8 mouse cellular contexts compared by ENCODE assay signal in genomic region chr2:105126279-105126678, GRCm38 (mm10). TPM values are rescaled to one million over a fixed set of nuclear protein-coding genes. Genes with fewer than 3 reads are reported as not detected.
DNase-seq lines count a peak whose midpoint lies in the region; ATAC-seq lines count a peak whose summit lies in the region.

Gene Wt1, plus strand, starts transcription at chr2:105126529.

- peaks cover 47% of the 10 kb centered on the region for H3K4me1 ChIP-seq in forebrain, embryonic 10.5 days
- H3K4me1 ChIP-seq in hindbrain, embryonic 13.5 days (replicated peaks) = peaks cover 23% of the 10 kb centered on the region

- peak within 1 kb of the TSS; percentile 38 for H3K4me3 ChIP-seq in forebrain, embryonic 10.5 days
- peak within 1 kb of the TSS; percentile 21 for H3K4me3 ChIP-seq in hindbrain, embryonic 13.5 days

- H3K27me3 ChIP-seq in forebrain, embryonic 10.5 days (ENCODE audit: poor library complexity, severe bottlenecking) = peaks cover 100% of the 10 kb centered on the region
- H3K27me3 ChIP-seq in hindbrain, embryonic 13.5 days = peaks cover 96% of the 10 kb centered on the region

- no peak within 1 kb of the TSS for H3K27ac ChIP-seq in forebrain, embryonic 10.5 days
- H3K27ac ChIP-seq in hindbrain, embryonic 13.5 days = no peak within 1 kb of the TSS

- H3K4me2 ChIP-seq in hindbrain, embryonic 13.5 days = peak within 1 kb of the TSS; percentile 32

- peak; percentile 33; the same call in 1 of the 2 replicates for ATAC-seq in hindbrain, embryonic 13.5 days (ENCODE audit: low FRiP score)

- peak; percentile 49 for DNase-seq in adrenal gland, postnatal 10 days
- no peak for DNase-seq in adrenal gland, adult 18-20 months (ENCODE audit: low spot score in 2 of 2)
- DNase-seq in forebrain, embryonic 10.5 days (ENCODE audit: extremely low spot score, low spot score) = peak; percentile 67
- peak; percentile 47 for DNase-seq in liver
- DNase-seq in ovary, postnatal 14 days (ENCODE audit: low spot score) = peak; percentile 71
- DNase-seq in cerebellum, postnatal 25 days = no peak
- no peak for DNase-seq in cerebellum, adult 11-12 months

- H3K9ac ChIP-seq in hindbrain, embryonic 13.5 days = no peak within 1 kb of the TSS

- no peaks in the 10 kb centered on the region for H3K36me3 ChIP-seq in forebrain, embryonic 10.5 days (replicated peaks)
- no peaks in the 10 kb centered on the region for H3K36me3 ChIP-seq in hindbrain, embryonic 13.5 days

- H3K9me3 ChIP-seq in forebrain, embryonic 10.5 days = no peaks in the 10 kb centered on the region
- no peaks in the 10 kb centered on the region for H3K9me3 ChIP-seq in hindbrain, embryonic 13.5 days

- WGBS in forebrain, embryonic 10.5 days = under 1% methylated on average over 25 of the region's 25 CpGs
- WGBS in hindbrain, embryonic 13.5 days = 1% methylated on average over 21 of the region's 25 CpGs

RNA-seq across cellular contexts. Expression of gene Wt1, which starts in this region (rescaled TPM):
- total RNA-seq in adrenal gland, postnatal 10 days (2021) = 1 to 10 TPM; 2.8 to 5.1 TPM
- total RNA-seq in adrenal gland, adult 18-20 months (2021) = 1 to 10 TPM; 1.8 to 3.3 TPM
- polyA plus RNA-seq in forebrain, embryonic 10.5 days (2016; fragmentation: Nextera tagmentation; extraction: Ambion mirVana) = 0.12 and 0.21 TPM in 2 replicates
- polyA plus RNA-seq in hindbrain, embryonic 13.5 days (2015; fragmentation: Nextera tagmentation; extraction: Ambion mirVana) = 0.61 and 0.82 TPM in 2 replicates

Comparison
In these comparisons a context has a peak if more than half of its experiments do, and no peak if none do; other contexts are left out.
1. DNase-seq: peak in adrenal gland, postnatal 10 days (single experiment), liver (single experiment) and ovary, postnatal 14 days (single experiment); none in adrenal gland, adult 18-20 months (0 of 2), cerebellum, postnatal 25 days (0 of 2) and cerebellum, adult 11-12 months (single experiment).
2. Peak in DNase-seq and H3K4me3 ChIP-seq in forebrain, embryonic 10.5 days; RNA of the gene not detected or under 1 TPM.
3. Peak in ATAC-seq, H3K4me3 ChIP-seq and H3K4me2 ChIP-seq in hindbrain, embryonic 13.5 days; RNA of the gene not detected or under 1 TPM.